Mouse (Mus musculus): ENCODE measurements around the gene Pih1d3. TPM values are rescaled to one million over a fixed set of nuclear protein-coding genes. Genes with fewer than 3 reads are reported as not detected.
A peak's percentile ranks its signal among the peaks of the same experiment; 100 is the strongest.

The Pih1d3 gene
- polyA plus RNA-seq, 1 experiment from 2014 or later = not detected

DNA sequence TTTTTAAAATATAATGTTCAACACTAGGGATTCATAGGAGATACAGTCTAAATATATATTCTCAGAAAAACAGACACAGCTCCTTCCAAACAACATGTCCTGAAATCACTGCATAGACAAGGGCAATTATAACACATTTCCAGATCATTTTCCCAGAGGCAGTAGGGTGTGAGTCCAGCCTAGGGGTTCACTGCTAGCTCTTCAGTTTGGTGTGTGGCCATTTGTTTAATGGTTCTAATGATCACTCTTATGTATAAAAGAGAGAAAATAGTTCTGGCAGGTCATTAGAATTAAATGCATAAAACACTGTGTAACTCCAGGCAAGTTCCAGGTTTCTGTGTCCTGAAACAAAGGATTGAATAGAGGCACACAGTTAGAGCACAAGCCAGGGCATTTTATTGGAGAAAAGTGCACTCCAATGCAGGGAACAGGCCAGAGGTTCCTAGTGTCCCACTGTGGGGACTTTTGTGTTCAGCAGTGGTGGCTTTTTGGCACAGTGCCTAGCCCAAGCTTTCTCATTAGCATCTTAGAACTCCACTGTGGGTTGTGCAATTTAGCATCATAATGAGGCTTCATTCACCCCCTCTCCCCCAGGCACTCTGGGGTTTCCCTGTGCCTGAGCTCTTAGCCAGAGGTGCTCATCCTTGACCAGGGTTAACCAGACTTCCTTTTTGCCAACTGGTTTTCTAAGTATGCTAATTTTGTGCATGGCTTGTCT, 10.8 kb downstream of the Pih1d3 start:
- Histone ChIP-seq H3K4me2 (no peak overlapping the region), H3K27ac (no peak overlapping the region), H3K27me3 (peaks cover 55% of the 10 kb centered on the region), H3K9me3 (no peaks in the 10 kb centered on the region), H3K36me3 (replicated peaks) (no peaks in the 10 kb centered on the region), H3K9ac (no peak overlapping the region), H3K4me1 (peaks cover 6% of the 10 kb centered on the region; the same call in 1 of the 2 replicates), H3K4me3 (replicated peaks) (no peak overlapping the region)
- peak; percentile 92 for ATAC-seq (ENCODE audit: low FRiP score)

DNA sequence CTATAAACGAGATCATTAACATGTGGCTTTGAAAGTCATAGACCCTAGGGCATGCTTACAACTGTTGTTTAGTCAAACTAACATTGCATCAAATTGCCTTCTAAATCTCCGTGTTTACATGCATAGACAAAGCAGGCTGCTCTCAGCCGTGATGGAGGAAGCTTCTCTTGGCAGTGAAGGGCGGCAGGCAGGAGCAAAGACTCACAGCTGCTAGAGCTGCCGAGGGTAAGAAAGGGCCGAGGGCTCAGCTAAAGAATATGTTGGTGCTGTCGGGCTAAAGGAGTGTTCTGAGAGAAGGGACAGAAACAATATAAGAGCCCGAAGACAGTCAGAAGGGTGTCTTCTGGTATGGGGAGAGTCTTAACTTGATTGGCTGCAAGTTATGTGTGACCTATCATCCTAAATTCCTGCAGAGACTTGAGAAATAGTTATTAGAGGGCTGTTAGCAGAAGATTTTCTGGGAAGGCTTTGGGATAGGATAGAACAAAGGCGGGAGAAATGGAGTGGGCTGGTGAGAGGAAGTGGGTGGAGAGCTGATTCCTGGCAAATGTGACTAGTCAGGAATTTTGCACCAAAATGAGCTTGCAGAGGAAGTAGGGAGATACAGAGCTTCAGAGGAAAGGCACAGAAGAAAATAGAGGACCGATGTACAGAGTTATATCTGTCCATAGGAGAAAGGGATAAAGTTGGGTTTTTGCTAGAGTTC, 37.7 kb downstream of the Pih1d3 start:
- no peaks in the 10 kb centered on the region for H3K27me3 ChIP-seq
- WGBS = 80% methylated on average over 10 of the region's 10 CpGs
- no peaks in the 10 kb centered on the region for H3K9me3 ChIP-seq
- H3K4me3 ChIP-seq (replicated peaks) = no peak overlapping the region
- ATAC-seq (ENCODE audit: low FRiP score) = no peak
- no peak overlapping the region for H3K27ac ChIP-seq
- H3K9ac ChIP-seq = no peak overlapping the region
- H3K4me2 ChIP-seq = no peak overlapping the region
- no peaks in the 10 kb centered on the region for H3K36me3 ChIP-seq (replicated peaks)
- H3K4me1 ChIP-seq = no peaks in the 10 kb centered on the region

Other genes starting within 250 kb of the Pih1d3 start
- gene AC153137.1, start 244.9 kb upstream of the Pih1d3 start, polyA plus RNA-seq (2016; fragmentation: Nextera tagmentation; extraction: Ambion mirVana) = not detected in 2 replicates
- gene Lgsn, start 46.4 kb upstream of the Pih1d3 start, polyA plus RNA-seq (2016; fragmentation: Nextera tagmentation; extraction: Ambion mirVana) = not detected in 2 replicates
- gene 4931428L18Rik, start 154 bp upstream of the Pih1d3 start, polyA plus RNA-seq (2016; fragmentation: Nextera tagmentation; extraction: Ambion mirVana) = not detected in 2 replicates